Mouse (Mus musculus): ENCODE measurements around the gene Sp8. TPM values are rescaled to one million over a fixed set of nuclear protein-coding genes. Genes with fewer than 3 reads are reported as not detected.
A peak's percentile ranks its signal among the peaks of the same experiment; 100 is the strongest.

Gene Sp8
- polyA plus RNA-seq, 1 experiment from 2014 or later, result 4.0 TPM

- WGBS, result under 1% methylated on average over 78 of the region's 78 CpGs
- no peaks in the 10 kb centered on the region for H3K36me3 ChIP-seq
- H3K4me1 ChIP-seq, result peaks cover 26% of the 10 kb centered on the region
- ATAC-seq (ENCODE audit: low FRiP score), result peak; percentile 25; the same call in 1 of the 2 replicates
- 0 out of 2 replicates have a peak overlapping the region, but pooled peaks have one; percentile 17 for H3K9ac ChIP-seq (replicated peaks)
- no peak overlapping the region for H3K27ac ChIP-seq (replicated peaks)
- peaks cover 74% of the 10 kb centered on the region for H3K27me3 ChIP-seq (replicated peaks)
- peak overlapping the region; percentile 39 for H3K4me3 ChIP-seq (replicated peaks)
- H3K9me3 ChIP-seq (replicated peaks), result no peaks in the 10 kb centered on the region
- H3K4me2 ChIP-seq, result peak overlapping the region; percentile 55
These were observed 3.2 kb downstream of the Sp8 start for GRCm38 (mm10) chr12:118849203-118849861.

- Histone ChIP-seq H3K27ac (replicated peaks) (no peak overlapping the region), H3K9me3 (replicated peaks) (no peaks in the 10 kb centered on the region), H3K36me3 (no peaks in the 10 kb centered on the region), H3K9ac (replicated peaks) (no peak overlapping the region), H3K27me3 (replicated peaks) (peaks cover 74% of the 10 kb centered on the region), H3K4me3 (replicated peaks) (peak overlapping the region; percentile 39), H3K4me2 (peak overlapping the region; percentile 55; the same call in 1 of the 2 replicates), H3K4me1 (peaks cover 33% of the 10 kb centered on the region)
- WGBS, result under 1% methylated on average over 11 of the region's 11 CpGs
- ATAC-seq (ENCODE audit: low FRiP score), result 0 out of 2 replicates have a peak, but pooled peaks have one; percentile 8
These were observed 3.9 kb downstream of the Sp8 start for GRCm38 (mm10) chr12:118849996-118850395.

- H3K4me1 ChIP-seq, result peaks cover 35% of the 10 kb centered on the region
- H3K4me3 ChIP-seq (replicated peaks), result no peak overlapping the region
- peaks cover 73% of the 10 kb centered on the region for H3K27me3 ChIP-seq (replicated peaks)
- H3K4me2 ChIP-seq, result no peak overlapping the region
- no peak overlapping the region for H3K9ac ChIP-seq (replicated peaks)
- H3K27ac ChIP-seq (replicated peaks), result no peak overlapping the region
- no peaks in the 10 kb centered on the region for H3K9me3 ChIP-seq (replicated peaks)
- 14% methylated on average over 12 of the region's 12 CpGs for WGBS
- ATAC-seq (ENCODE audit: low FRiP score), result no peak
- H3K36me3 ChIP-seq, result no peaks in the 10 kb centered on the region
These were observed 4.8 kb downstream of the Sp8 start for GRCm38 (mm10) chr12:118850851-118851410.

GRCm38 (mm10) chr12:118853331-118853730 lies 7.2 kb downstream of the Sp8 start:
- H3K27ac ChIP-seq (replicated peaks), result no peak overlapping the region
- peaks cover 22% of the 10 kb centered on the region for H3K4me1 ChIP-seq
- ATAC-seq (ENCODE audit: low FRiP score), result no peak
- no peak overlapping the region for H3K4me3 ChIP-seq (replicated peaks)
- no peak overlapping the region for H3K9ac ChIP-seq (replicated peaks)
- no peaks in the 10 kb centered on the region for H3K36me3 ChIP-seq
- H3K4me2 ChIP-seq, result peak overlapping the region; percentile 62; the same call in 1 of the 2 replicates
- H3K9me3 ChIP-seq (replicated peaks), result no peaks in the 10 kb centered on the region
- WGBS, result 3% methylated on average over 3 of the region's 3 CpGs
- peaks cover 68% of the 10 kb centered on the region for H3K27me3 ChIP-seq (replicated peaks)

- peak overlapping the region; percentile 21 for H3K9ac ChIP-seq (replicated peaks)
- H3K4me2 ChIP-seq, result peak overlapping the region; percentile 62
- H3K27me3 ChIP-seq (replicated peaks), result peaks cover 61% of the 10 kb centered on the region
- peak overlapping the region; percentile 38 for H3K4me3 ChIP-seq (replicated peaks)
- peaks cover 11% of the 10 kb centered on the region for H3K4me1 ChIP-seq
- H3K36me3 ChIP-seq, result no peaks in the 10 kb centered on the region
- WGBS, result 3% methylated on average over 10 of the region's 10 CpGs
- no peak overlapping the region; the same call in 1 of the 2 replicates for H3K27ac ChIP-seq (replicated peaks)
- ATAC-seq (ENCODE audit: low FRiP score), result no peak
- H3K9me3 ChIP-seq (replicated peaks), result no peaks in the 10 kb centered on the region
These were observed 8.3 kb downstream of the Sp8 start for GRCm38 (mm10) chr12:118854401-118854800.

- H3K36me3 ChIP-seq, result no peaks in the 10 kb centered on the region
- ATAC-seq (ENCODE audit: low FRiP score), result peak; percentile 97
- peak overlapping the region; percentile 62 for H3K4me2 ChIP-seq
- peak overlapping the region; percentile 38 for H3K4me3 ChIP-seq (replicated peaks)
- 0% methylated on average over 34 of the region's 34 CpGs for WGBS
- peaks cover 59% of the 10 kb centered on the region for H3K27me3 ChIP-seq (replicated peaks)
- peaks cover 10% of the 10 kb centered on the region for H3K4me1 ChIP-seq
- no peak overlapping the region; the same call in 1 of the 2 replicates for H3K27ac ChIP-seq (replicated peaks)
- no peaks in the 10 kb centered on the region for H3K9me3 ChIP-seq (replicated peaks)
- H3K9ac ChIP-seq (replicated peaks), result peak overlapping the region; percentile 21
These were observed 8.8 kb downstream of the Sp8 start for GRCm38 (mm10) chr12:118854831-118855453.

GRCm38 (mm10) chr12:118856151-118856550 lies 10.0 kb downstream of the Sp8 start:
- H3K36me3 ChIP-seq, result no peaks in the 10 kb centered on the region
- H3K27ac ChIP-seq (replicated peaks), result no peak overlapping the region
- H3K4me3 ChIP-seq (replicated peaks), result no peak overlapping the region
- WGBS, result 1% methylated on average over 7 of the region's 7 CpGs
- no peak overlapping the region for H3K4me2 ChIP-seq
- no peak overlapping the region for H3K9ac ChIP-seq (replicated peaks)
- no peak for ATAC-seq (ENCODE audit: low FRiP score)
- no peaks in the 10 kb centered on the region for H3K9me3 ChIP-seq (replicated peaks)
- H3K27me3 ChIP-seq (replicated peaks), result peaks cover 55% of the 10 kb centered on the region
- peaks cover 10% of the 10 kb centered on the region for H3K4me1 ChIP-seq

GRCm38 (mm10) chr12:118872673-118873072 lies 26.5 kb downstream of the Sp8 start:
- no peak overlapping the region for H3K9ac ChIP-seq (replicated peaks)
- H3K4me3 ChIP-seq (replicated peaks), result no peak overlapping the region
- H3K9me3 ChIP-seq (replicated peaks), result no peaks in the 10 kb centered on the region
- H3K4me1 ChIP-seq, result no peaks in the 10 kb centered on the region
- H3K36me3 ChIP-seq, result no peaks in the 10 kb centered on the region
- no peaks in the 10 kb centered on the region for H3K27me3 ChIP-seq (replicated peaks)
- WGBS, result 70% methylated on average over 8 of the region's 8 CpGs
- H3K4me2 ChIP-seq, result no peak overlapping the region
- H3K27ac ChIP-seq (replicated peaks), result no peak overlapping the region
- no peak for ATAC-seq (ENCODE audit: low FRiP score)

- H3K4me3 ChIP-seq (replicated peaks), result no peak overlapping the region
- no peak overlapping the region for H3K27ac ChIP-seq (replicated peaks)
- no peaks in the 10 kb centered on the region for H3K9me3 ChIP-seq (replicated peaks)
- H3K9ac ChIP-seq (replicated peaks), result no peak overlapping the region
- H3K27me3 ChIP-seq (replicated peaks), result no peaks in the 10 kb centered on the region
- no peaks in the 10 kb centered on the region for H3K36me3 ChIP-seq
- no peak overlapping the region for H3K4me2 ChIP-seq
- no peaks in the 10 kb centered on the region for H3K4me1 ChIP-seq
- ATAC-seq (ENCODE audit: low FRiP score), result no peak
These were observed 36.7 kb downstream of the Sp8 start for GRCm38 (mm10) chr12:118882790-118883189.

GRCm38 (mm10) chr12:118887964-118888363 lies 41.8 kb downstream of the Sp8 start:
- Histone ChIP-seq H3K4me2 (no peak overlapping the region), H3K4me3 (replicated peaks) (no peak overlapping the region), H3K4me1 (no peaks in the 10 kb centered on the region), H3K27ac (replicated peaks) (no peak overlapping the region), H3K9ac (replicated peaks) (no peak overlapping the region), H3K36me3 (no peaks in the 10 kb centered on the region), H3K9me3 (replicated peaks) (no peaks in the 10 kb centered on the region), H3K27me3 (replicated peaks) (no peaks in the 10 kb centered on the region)
- WGBS, result 87% methylated on average over 2 of the region's 2 CpGs
- no peak for ATAC-seq (ENCODE audit: low FRiP score)
